Mouse (Mus musculus) brain, embryonic 14.5 days (tissue): ENCODE results near the gene Parva.

Experiments used
- CTCF ChIP-seq: fragments of 200-500 bp; IDR thresholded peaks from 2 replicates; pipeline ENCODE4 v1.5.1; 2012; ENCODE audit warnings: inconsistent platforms, mild to moderate bottlenecking, moderate library complexity, borderline replicate concordance; ENCODE audit not compliant: insufficient read depth, insufficient read length; ENCODE audit errors: extremely low read depth
- POLR2A ChIP-seq: fragments of 200-500 bp; IDR thresholded peaks from 2 replicates; pipeline ENCODE4 v1.6.1; 2012; ENCODE audit warnings: mild to moderate bottlenecking, inconsistent platforms, borderline replicate concordance; ENCODE audit not compliant: poor library complexity, insufficient read depth, insufficient read length, severe bottlenecking; ENCODE audit errors: extremely low read depth

- no peak for TF ChIP-seq CTCF
- no peak for TF ChIP-seq POLR2A
These were observed 38.9 kb upstream of the Parva start for GRCm38 (mm10) chr7:112388363-112388875.
